Mouse (Mus musculus) fat pad, adult 2 months (tissue): ENCODE results near the gene Gpatch1.
A peak's percentile ranks its signal among the peaks of the same experiment; 100 is the strongest.
"Not testable (repeated sequence)": the region's sequence is repeated elsewhere in the genome, so short reads cannot be mapped to it uniquely, and the experiment has no call there.

Experiments used
- DNase-seq: peaks from one replicate; pipeline ENCODE4 v3.0.0-alpha.2; 2011; ENCODE audit warnings: low read depth, low spot score; ENCODE audit errors: extremely low read depth

The Gpatch1 gene

GRCm38 (mm10) chr7:35331590-35331989, 13.3 kb upstream of the Gpatch1 start:
- no peak for DNase-seq

- no peak for DNase-seq
Measured at GRCm38 (mm10) chr7:35322732-35323420, 4.6 kb upstream of the Gpatch1 start.

GRCm38 (mm10) chr7:35322161-35322560, 3.9 kb upstream of the Gpatch1 start:
- no peak for DNase-seq

GRCm38 (mm10) chr7:35319755-35320154, 1.5 kb upstream of the Gpatch1 start:
- DNase-seq: no peak

- not testable (repeated sequence) for DNase-seq
Measured at GRCm38 (mm10) chr7:35319221-35319620, 981 bp upstream of the Gpatch1 start.

- no peak for DNase-seq
Measured at GRCm38 (mm10) chr7:35314156-35314555, 4.1 kb downstream of the Gpatch1 start.

- no peak for DNase-seq
Measured at GRCm38 (mm10) chr7:35311214-35311613, 7.0 kb downstream of the Gpatch1 start.

GRCm38 (mm10) chr7:35300792-35301191, 17.4 kb downstream of the Gpatch1 start:
- peak; percentile 21 for DNase-seq

GRCm38 (mm10) chr7:35299656-35300055, 18.6 kb downstream of the Gpatch1 start:
- no peak for DNase-seq

GRCm38 (mm10) chr7:35297886-35298285, 20.4 kb downstream of the Gpatch1 start:
- DNase-seq: no peak

- DNase-seq: no peak
Measured at GRCm38 (mm10) chr7:35295631-35296030, 22.6 kb downstream of the Gpatch1 start.

GRCm38 (mm10) chr7:35293464-35293863, 24.8 kb downstream of the Gpatch1 start:
- no peak for DNase-seq

- no peak for DNase-seq
Measured at GRCm38 (mm10) chr7:35278933-35279332, 39.3 kb downstream of the Gpatch1 start.

- no peak for DNase-seq
Measured at GRCm38 (mm10) chr7:35277433-35277832, 40.8 kb downstream of the Gpatch1 start.

- no peak for DNase-seq
Measured at GRCm38 (mm10) chr7:35269443-35270024, 48.7 kb downstream of the Gpatch1 start.

GRCm38 (mm10) chr7:35267841-35268240, 50.4 kb downstream of the Gpatch1 start:
- no peak for DNase-seq

GRCm38 (mm10) chr7:35266666-35267065, 51.6 kb downstream of the Gpatch1 start:
- DNase-seq: no peak

- no peak for DNase-seq
Measured at GRCm38 (mm10) chr7:35264746-35265145, 53.5 kb downstream of the Gpatch1 start.

- no peak for DNase-seq
Measured at GRCm38 (mm10) chr7:35263595-35264489, 54.4 kb downstream of the Gpatch1 start.

GRCm38 (mm10) chr7:35259384-35259783, 58.9 kb downstream of the Gpatch1 start:
- no peak for DNase-seq

GRCm38 (mm10) chr7:35258294-35258693, 59.9 kb downstream of the Gpatch1 start:
- no peak for DNase-seq
